Mouse (Mus musculus) forebrain, embryonic 12.5 days (tissue): ENCODE measurements at regions not wholly inside any gene's neighbourhood (a gene's known extent, or its start where the extent isn't known, plus 50 kb on each side); places are given as distances from the start of the nearest gene placed in this dataset.

Experiments
- ATAC-seq: fragments of 200-750 bp; cut with Nextera tagmentation; 2 replicates; pipeline ENCODE4 v1.8.0; 2017; ENCODE audit warnings: moderate TSS enrichment; ENCODE audit not compliant: low FRiP score
- H3K27ac ChIP-seq: fragments of 300-500 bp; sonication (generic); 2 replicates; pipeline ENCODE4 v1.5.1; 2016; ENCODE audit warnings: mild to moderate bottlenecking
- H3K27me3 ChIP-seq: fragments of 300-500 bp; sonication (generic); 2 replicates; pipeline ENCODE4 v1.6.1; 2016; ENCODE audit warnings: mild to moderate bottlenecking
- H3K36me3 ChIP-seq: fragments of 300-500 bp; sonication (generic); replicated peaks from 2 replicates; pipeline ENCODE4 v1.6.1; 2016; ENCODE audit warnings: mild to moderate bottlenecking
- H3K4me1 ChIP-seq: fragments of 300-500 bp; sonication (generic); 2 replicates; pipeline ENCODE4 v1.6.1; 2016
- H3K4me2 ChIP-seq: fragments of 300-500 bp; sonication (generic); 2 replicates; pipeline ENCODE4 v1.6.1; 2016; ENCODE audit warnings: mild to moderate bottlenecking, moderate library complexity
- H3K4me3 ChIP-seq: fragments of 300-500 bp; sonication (generic); replicated peaks from 2 replicates; pipeline ENCODE4 v1.5.1; 2016; ENCODE audit warnings: mild to moderate bottlenecking
- H3K9ac ChIP-seq: fragments of 300-500 bp; sonication (generic); 2 replicates; pipeline ENCODE4 v1.6.1; 2016; ENCODE audit warnings: mild to moderate bottlenecking
- H3K9me3 ChIP-seq: fragments of 300-500 bp; sonication (generic); 2 replicates; pipeline ENCODE4 v1.6.1; 2016
- WGBS: fragments of 180-500 bp; shearing (Covaris S2); methylation state at CpG from one replicate; pipeline ENCODE4 v1.1.7; 2016; 5-methylcytosine and 5-hydroxymethylcytosine counted together

- no peak for ATAC-seq
- no peaks in the 10 kb centered on the region for H3K9me3 ChIP-seq
- H3K27ac ChIP-seq: no peak overlapping the region
- no peaks in the 10 kb centered on the region for H3K27me3 ChIP-seq
- H3K36me3 ChIP-seq: no peaks in the 10 kb centered on the region
- no peaks in the 10 kb centered on the region for H3K4me1 ChIP-seq
- WGBS: 83% methylated on average over 7 of the region's 7 CpGs
- no peak overlapping the region for H3K4me2 ChIP-seq
- no peak overlapping the region for H3K4me3 ChIP-seq
- H3K9ac ChIP-seq: no peak overlapping the region
These were observed 74.2 kb upstream of the Mrps22 start for GRCm38 (mm10) chr9:98675612-98676011.

- Histone ChIP-seq H3K27me3 (no peaks in the 10 kb centered on the region), H3K4me3 (no peak overlapping the region), H3K4me1 (no peaks in the 10 kb centered on the region), H3K9ac (no peak overlapping the region), H3K36me3 (no peaks in the 10 kb centered on the region), H3K9me3 (no peaks in the 10 kb centered on the region), H3K27ac (no peak overlapping the region), H3K4me2 (no peak overlapping the region)
- 85% methylated on average over 13 of the region's 13 CpGs for WGBS
- ATAC-seq: no peak
These were observed 72.1 kb upstream of the Mrps22 start for GRCm38 (mm10) chr9:98673461-98674114.

- Histone ChIP-seq H3K4me1 (no peaks in the 10 kb centered on the region), H3K27me3 (no peaks in the 10 kb centered on the region), H3K9me3 (no peaks in the 10 kb centered on the region), H3K36me3 (no peaks in the 10 kb centered on the region), H3K9ac (no peak overlapping the region), H3K4me3 (no peak overlapping the region), H3K4me2 (no peak overlapping the region), H3K27ac (no peak overlapping the region)
- WGBS: 49% methylated on average over 9 of the region's 9 CpGs
- ATAC-seq: no peak
These were observed 70.9 kb upstream of the Mrps22 start for GRCm38 (mm10) chr9:98672361-98672760.

GRCm38 (mm10) chr9:98668423-98669330 is 67.2 kb upstream of the Mrps22 start:
- H3K4me1 ChIP-seq: no peaks in the 10 kb centered on the region
- H3K9me3 ChIP-seq: no peaks in the 10 kb centered on the region
- H3K27me3 ChIP-seq: no peaks in the 10 kb centered on the region
- 55% methylated on average over 22 of the region's 23 CpGs for WGBS
- no peak overlapping the region for H3K4me3 ChIP-seq
- peak; percentile 17; the same call in 1 of the 2 replicates for ATAC-seq
- no peaks in the 10 kb centered on the region for H3K36me3 ChIP-seq
- H3K9ac ChIP-seq: no peak overlapping the region
- H3K27ac ChIP-seq: no peak overlapping the region
- H3K4me2 ChIP-seq: peak overlapping the region; percentile 24; the same call in 1 of the 2 replicates

GRCm38 (mm10) chr9:98667072-98667471 is 65.6 kb upstream of the Mrps22 start:
- Histone ChIP-seq H3K9ac (no peak overlapping the region), H3K4me1 (no peaks in the 10 kb centered on the region), H3K4me3 (no peak overlapping the region), H3K27me3 (no peaks in the 10 kb centered on the region), H3K9me3 (no peaks in the 10 kb centered on the region), H3K36me3 (no peaks in the 10 kb centered on the region), H3K27ac (no peak overlapping the region), H3K4me2 (no peak overlapping the region)
- ATAC-seq: no peak
- WGBS: 98% methylated on average over 3 of the region's 3 CpGs

GRCm38 (mm10) chr9:98663011-98663410 is 61.6 kb upstream of the Mrps22 start:
- H3K27me3 ChIP-seq: no peaks in the 10 kb centered on the region
- H3K4me2 ChIP-seq: no peak overlapping the region
- H3K9ac ChIP-seq: no peak overlapping the region
- H3K4me3 ChIP-seq: no peak overlapping the region
- WGBS: 67% methylated on average over 3 of the region's 3 CpGs
- no peak overlapping the region for H3K27ac ChIP-seq
- H3K4me1 ChIP-seq: no peaks in the 10 kb centered on the region
- H3K36me3 ChIP-seq: no peaks in the 10 kb centered on the region
- ATAC-seq: no peak
- no peaks in the 10 kb centered on the region for H3K9me3 ChIP-seq

GRCm38 (mm10) chr9:98651681-98652080 is 50.2 kb upstream of the Mrps22 start:
- ATAC-seq: no peak
- Histone ChIP-seq H3K9me3 (no peaks in the 10 kb centered on the region), H3K9ac (no peak overlapping the region), H3K4me2 (no peak overlapping the region), H3K27ac (no peak overlapping the region), H3K4me1 (no peaks in the 10 kb centered on the region; the same call in 1 of the 2 replicates), H3K36me3 (no peaks in the 10 kb centered on the region), H3K4me3 (no peak overlapping the region), H3K27me3 (peaks cover 3% of the 10 kb centered on the region; the same call in 1 of the 2 replicates)
- 75% methylated on average over 2 of the region's 2 CpGs for WGBS
